Mouse (Mus musculus): ENCODE results near the gene Zfp618.

The Zfp618 gene

GRCm38 (mm10) chr4:63068499-63069175, 103.3 kb downstream of the Zfp618 start:
- DNase-seq, result no peak

DNA sequence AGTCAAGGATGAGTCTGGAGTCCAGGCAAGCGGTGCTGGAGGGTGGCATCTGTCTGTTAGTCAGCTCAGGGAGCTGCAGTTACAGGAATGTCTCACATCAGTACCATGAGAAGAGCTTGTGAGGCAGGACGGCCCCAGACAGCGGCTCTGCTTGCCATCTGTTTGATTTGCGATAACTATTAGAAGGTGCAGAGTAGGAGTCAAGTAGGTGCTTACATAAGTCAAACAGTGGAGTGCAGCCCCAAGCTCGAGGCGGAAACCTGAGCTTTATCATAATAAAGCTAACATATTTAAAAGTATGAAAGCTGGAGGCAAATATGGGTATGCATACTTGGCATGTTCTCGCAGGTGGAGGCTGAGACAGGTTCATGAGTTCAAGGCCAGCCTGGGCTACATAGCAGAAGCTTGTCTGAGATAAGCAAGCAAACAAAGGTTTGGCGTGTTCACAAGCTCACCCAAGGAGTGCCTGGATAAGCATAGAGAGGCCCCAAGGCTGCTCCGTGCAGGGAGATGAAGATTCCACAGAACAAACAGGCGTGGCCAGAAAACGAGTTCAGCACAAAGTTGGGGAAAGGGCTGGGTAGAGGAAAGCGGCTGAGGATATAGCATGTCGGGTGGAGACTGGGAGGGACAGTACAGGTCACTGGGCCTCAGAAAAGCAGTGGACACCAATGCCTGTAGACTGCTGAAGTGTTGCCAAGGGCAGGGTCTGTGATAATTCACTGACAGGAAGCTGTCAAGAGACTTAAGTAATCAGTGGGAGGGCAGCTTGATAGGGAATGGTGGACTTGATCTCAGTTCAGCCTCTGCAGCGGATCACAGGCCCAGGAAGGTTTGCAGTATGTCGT, 106.3 kb downstream of the Zfp618 start:
- no peak for DNase-seq

DNA sequence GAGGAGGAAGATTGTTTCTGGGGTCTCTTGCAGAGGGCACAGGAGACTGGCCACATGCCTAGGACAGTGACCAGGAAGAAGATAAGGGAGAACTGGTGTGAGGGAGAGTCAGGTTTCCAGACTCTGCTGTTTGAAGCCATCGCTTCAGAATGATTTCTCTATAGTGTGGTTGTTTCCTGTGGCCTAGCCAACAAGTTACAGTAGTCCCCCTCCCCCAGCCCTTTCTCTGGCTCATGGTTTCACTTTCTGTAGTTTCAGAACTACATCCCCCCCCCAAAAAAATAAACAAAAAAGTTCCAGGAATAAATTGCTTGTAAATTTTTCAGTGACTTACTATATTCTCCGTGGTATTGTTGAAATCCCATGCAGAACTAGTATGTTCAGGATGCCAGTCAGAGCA, 107.8 kb downstream of the Zfp618 start:
- DNase-seq, result no peak

DNA sequence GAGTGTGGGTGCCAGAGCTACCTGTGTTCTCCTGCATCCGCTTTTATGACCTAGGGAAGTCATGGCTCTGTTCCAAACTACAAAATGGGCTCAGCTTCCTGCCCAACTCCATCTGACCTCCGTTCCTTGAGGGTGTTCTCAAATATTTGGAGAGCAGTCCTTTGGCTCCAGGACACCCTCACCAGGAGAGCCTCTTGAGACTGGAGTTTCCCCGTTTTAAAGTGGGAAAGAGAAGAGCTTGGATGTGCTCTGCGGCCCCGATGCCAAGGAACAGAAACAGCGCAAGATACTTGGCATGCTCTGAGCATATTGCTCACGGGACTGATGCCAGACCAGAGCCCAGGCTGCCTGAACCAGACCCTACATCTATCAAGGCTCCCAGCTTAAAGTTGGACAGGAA, 113.8 kb downstream of the Zfp618 start:
- no peak for DNase-seq

- DNase-seq, result no peak
These were observed 119.1 kb downstream of the Zfp618 start for GRCm38 (mm10) chr4:63084473-63084889.

DNA sequence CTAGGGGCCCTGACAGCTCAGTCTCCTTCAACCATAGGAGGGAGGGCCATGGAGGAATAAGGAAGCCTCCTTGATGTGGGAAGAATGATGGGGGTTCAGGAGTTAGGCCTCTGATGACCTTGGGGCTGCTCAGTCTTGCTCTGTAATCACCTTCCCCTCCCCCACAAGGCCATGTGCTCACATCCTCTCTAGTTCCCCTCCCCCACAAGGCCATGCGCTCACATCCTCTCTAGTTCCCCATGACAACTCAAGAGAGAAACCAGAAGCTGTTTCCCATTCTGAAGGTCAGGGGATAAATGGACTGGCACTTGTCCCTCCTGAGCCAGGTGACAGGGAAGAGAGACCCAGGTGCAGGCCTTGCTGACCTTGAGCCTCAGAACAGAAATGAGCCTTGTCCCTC, 124.1 kb downstream of the Zfp618 start:
- DNase-seq, result peak; percentile 50 to 60

DNA sequence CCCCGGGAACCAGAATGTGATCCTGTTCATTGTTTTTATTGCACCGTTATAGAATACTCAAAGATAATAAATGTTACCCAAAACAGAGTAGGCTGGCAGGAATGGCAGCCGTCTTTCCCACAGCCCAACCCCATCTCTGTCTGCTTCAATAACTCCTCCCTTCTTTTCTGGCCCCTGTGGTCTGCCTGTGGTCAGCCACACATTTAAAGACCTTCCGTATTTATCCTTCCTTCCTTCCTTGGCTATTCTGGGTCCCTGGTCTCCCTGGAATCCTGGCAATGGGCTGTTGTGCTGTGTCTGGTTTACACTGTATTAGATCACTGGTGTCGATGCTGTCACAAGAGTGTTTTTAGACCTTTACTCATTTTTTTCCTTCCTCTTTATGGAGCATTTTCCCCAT, 125.8 kb downstream of the Zfp618 start:
- DNase-seq, result no peak

- no peak for DNase-seq
These were observed 132.2 kb downstream of the Zfp618 start for GRCm38 (mm10) chr4:63097603-63098002.

GRCm38 (mm10) chr4:63100478-63100877, 135.1 kb downstream of the Zfp618 start:
- DNase-seq, result no peak

- no peak for DNase-seq
These were observed 136.7 kb downstream of the Zfp618 start for GRCm38 (mm10) chr4:63102025-63102424.

DNA sequence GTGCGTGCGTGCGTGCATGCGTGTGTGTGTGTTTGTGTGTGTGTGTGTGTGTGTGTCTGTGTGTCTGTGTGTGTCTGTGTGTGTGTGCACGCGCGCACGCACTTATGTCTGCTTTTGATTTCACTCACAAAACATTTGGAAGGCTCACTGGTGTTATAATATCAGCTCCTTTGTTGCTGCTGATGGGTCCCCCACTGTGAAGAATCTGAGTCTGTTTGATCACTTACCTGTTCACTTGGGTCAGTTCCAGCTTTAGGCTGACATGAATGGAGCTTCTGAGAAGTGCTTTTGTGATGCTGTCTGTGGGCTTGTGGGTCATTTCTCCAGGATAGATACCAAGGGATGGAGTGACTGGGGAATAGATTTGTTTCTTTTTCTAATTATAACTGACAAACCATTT, 140.3 kb downstream of the Zfp618 start:
- DNase-seq, result no peak

GRCm38 (mm10) chr4:63118639-63119437, 153.5 kb downstream of the Zfp618 start:
- DNase-seq, result peak; percentile 62 to 63

- no peak for DNase-seq
These were observed 159.6 kb downstream of the Zfp618 start for GRCm38 (mm10) chr4:63124861-63125466.

- no peak for DNase-seq
These were observed 164.7 kb downstream of the Zfp618 start for GRCm38 (mm10) chr4:63129891-63130624.

DNA sequence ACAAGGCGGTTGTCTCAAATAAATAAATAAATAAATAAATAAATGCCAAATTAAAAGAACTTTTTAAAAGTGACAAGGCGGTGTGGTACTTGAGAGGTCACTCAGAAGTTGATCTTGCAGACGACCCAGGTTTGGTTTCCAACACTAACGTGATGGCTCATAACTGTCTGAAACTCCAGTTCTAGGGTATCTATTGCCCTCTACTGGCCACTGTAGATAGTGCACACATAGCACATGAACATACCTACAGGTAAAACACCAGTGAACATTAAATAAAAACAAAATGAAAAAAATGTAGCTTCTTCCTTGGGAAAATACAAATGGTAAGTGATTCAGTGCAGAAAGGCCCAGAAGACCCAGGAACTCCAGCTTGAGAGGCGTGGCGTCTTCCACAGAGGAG, 181.9 kb downstream of the Zfp618 start:
- DNase-seq, result no peak

GRCm38 (mm10) chr4:63151127-63151526, 185.8 kb downstream of the Zfp618 start:
- DNase-seq, result no peak

DNA sequence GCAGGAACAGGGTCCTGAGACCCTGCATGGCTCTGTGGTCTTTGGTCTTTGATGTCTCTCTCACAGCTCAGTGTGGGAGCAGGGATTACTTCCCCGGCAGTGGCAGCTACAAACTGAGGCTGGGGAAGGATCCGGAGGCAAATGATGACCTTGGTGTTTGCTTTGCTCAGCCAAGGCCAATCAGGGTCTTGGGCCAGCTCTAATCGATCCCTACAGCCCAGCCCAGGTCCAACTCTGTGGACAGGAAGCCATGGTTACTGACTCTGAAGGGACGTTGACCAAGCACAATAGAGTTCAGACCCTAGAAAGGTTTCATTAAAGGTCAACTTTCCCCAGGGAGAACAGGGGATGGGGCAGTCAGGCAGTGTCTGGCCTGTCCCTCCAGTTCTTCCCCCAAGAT, 188.7 kb downstream of the Zfp618 start:
- no peak for DNase-seq

DNA sequence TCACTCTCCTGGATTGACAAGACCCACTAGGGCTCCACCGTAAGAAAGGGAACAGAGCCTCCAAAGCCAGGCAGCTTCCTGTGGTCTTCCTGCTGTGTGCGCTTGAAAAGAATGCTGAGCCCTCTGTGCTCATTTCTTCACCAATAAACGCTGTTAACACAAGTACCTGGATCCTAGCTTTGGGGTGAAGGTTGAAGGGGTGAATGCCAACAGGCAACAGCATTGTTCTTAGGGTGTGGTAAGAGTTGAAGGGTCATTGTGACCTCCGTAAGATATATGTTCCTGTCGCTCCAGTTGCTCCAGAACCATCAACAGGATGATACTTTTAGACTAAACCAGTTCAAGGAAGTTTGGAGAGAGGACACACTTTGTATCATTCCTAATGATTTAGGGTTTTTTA, 189.3 kb downstream of the Zfp618 start, which contains the start of gene Ambp:
TSS of gene Ambp (minus strand) at position 101 of the 400 bp plus-strand sequence.
- DNase-seq, result no peak

GRCm38 (mm10) chr4:63155596-63155995, 190.2 kb downstream of the Zfp618 start:
- no peak for DNase-seq

DNA sequence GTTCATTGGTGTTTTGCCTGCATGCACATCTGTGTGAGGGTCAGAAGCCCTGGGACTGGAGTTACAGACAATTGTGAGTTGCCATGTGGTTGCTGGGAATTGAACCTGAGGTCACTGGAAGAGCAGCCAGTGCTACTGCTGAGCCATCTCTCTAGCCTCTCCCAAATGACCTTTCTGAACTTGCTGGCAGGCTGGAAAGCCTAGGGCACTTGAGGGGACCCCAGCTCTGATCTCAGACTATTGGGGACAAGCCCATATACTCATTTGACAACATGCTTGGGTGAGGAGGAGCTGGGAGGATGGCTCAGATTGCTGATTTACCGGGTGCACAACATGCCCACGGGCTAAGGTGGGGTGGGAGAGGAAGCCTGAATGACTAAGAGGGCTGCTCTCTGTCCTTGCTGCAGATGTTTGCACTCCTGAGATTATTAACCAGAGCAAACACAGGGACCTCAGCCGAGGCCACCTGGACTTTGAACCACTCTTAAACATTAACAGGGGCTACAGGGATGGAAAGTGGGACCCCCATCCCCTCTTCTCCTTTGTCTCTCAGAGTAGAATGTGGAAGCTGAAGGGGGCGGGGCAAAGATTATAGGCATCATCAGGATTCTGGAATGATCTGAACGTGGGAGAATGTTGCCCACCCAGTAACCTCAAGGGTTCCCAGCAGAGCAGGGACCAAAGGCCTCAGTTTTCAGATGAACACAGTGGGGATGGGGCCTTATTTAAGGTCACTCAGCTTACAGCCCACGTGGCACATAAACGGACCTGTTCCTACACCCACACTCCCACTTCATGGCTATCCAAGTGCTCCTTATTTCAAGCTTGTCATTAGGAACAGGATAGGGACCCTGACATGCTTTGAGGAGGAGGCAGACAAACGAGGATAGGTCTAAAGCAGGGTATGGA, 191.6 kb downstream of the Zfp618 start:
- DNase-seq, result no peak

GRCm38 (mm10) chr4:63158192-63158591, 192.8 kb downstream of the Zfp618 start:
- DNase-seq, result no peak

Data from B cell, adult 2 months (primary cell).